Mouse (Mus musculus): Measurements from ENCODE around the gene Coa5. TPM values are rescaled to one million over a fixed set of nuclear protein-coding genes. Genes with fewer than 3 reads are reported as not detected.

Gene Coa5
- total and polyA plus RNA-seq, 3 experiments, result 31.4 to 34.5 TPM; not detected in 1

DNA sequence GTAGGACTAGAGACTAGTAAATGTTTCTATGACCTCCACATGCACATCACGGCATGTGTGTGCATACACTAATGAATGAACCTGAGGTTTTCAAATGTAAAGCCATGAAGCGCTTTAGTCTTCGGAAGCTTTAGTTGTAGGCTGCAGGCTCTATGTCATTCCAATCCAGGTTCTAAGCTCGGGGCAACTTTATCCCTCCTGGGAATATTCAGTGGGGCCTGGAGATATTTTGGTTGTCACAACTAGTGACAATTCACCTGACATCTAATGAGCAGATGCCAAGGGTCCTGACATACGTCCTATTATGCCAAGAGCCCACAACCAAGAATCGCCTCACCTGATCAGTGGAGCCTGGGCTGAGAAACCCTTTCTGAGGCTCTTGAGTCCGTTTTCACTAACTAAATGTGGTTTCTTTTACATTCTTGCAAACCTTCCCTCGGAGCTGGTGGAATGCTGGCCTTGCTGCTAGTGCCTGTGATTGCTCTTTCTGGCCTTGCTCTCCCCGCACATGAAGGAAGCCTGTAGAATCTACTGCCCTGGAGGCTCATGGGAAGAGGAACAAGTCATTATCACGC, 35.1 kb upstream of the Coa5 start:
- H3K36me3 ChIP-seq (ENCODE audit: control insufficient read depth in 1 of 2, insufficient read depth in 2 of 2, low read length in 2 of 2), result peaks cover 0 to 8% of the 10 kb centered on the region in 2 experiments; a peak in 2 of 4 replicates
- H3K27me3 ChIP-seq (ENCODE audit: control insufficient read depth in 1 of 2, insufficient read depth in 2 of 2, low read length in 2 of 2), result no peaks in the 10 kb centered on the region
- peak overlapping the region; percentile 31; the same call in 1 of the 2 replicates for H3K27ac ChIP-seq (ENCODE audit: control insufficient read depth, low read depth, low read length)
- no peaks in the 10 kb centered on the region for H3K79me2 ChIP-seq (ENCODE audit: control insufficient read depth, insufficient read depth, low read length, poor library complexity)
- DNase-seq (ENCODE audit: low read depth, low spot score), result peak; percentile 72
- no peak overlapping the region for H3K9ac ChIP-seq (ENCODE audit: control insufficient read depth, low read depth, low read length, poor library complexity, severe bottlenecking)
- no peak overlapping the region for H3K4me3 ChIP-seq (ENCODE audit: control insufficient read depth in 1 of 2, insufficient read depth in 1 of 2, low read depth in 2 of 2, low read length in 2 of 2)
- H3K9me3 ChIP-seq (replicated peaks; ENCODE audit: insufficient read depth, low read length), result no peaks in the 10 kb centered on the region
- peaks cover 8 to 12% of the 10 kb centered on the region in 2 experiments for H3K4me1 ChIP-seq (ENCODE audit: control insufficient read depth in 1 of 2, insufficient read depth in 2 of 2, low read length in 2 of 2)
- TF ChIP-seq JUND (IDR thresholded peaks at IDR 0.05; ENCODE audit: low read depth, low read length), result no peak
- TF ChIP-seq POLR2A (IDR thresholded peaks at IDR 0.05; ENCODE audit: control insufficient read depth in 1 of 2, insufficient read depth in 1 of 2, low read depth in 1 of 2, low read length in 2 of 2, poor library complexity in 1 of 2), result peak in 1 of 2 experiments; percentile 64; a peak in 1 of 4 replicates
- no peak for TF ChIP-seq ZNF384 (IDR thresholded peaks at IDR 0.05; ENCODE audit: low read depth, low read length)
- TF ChIP-seq USF1 (IDR thresholded peaks at IDR 0.05; ENCODE audit: low read depth, low read length), result no peak
- TF ChIP-seq ELF1 (IDR thresholded peaks at IDR 0.05; ENCODE audit: low read depth, low read length), result no peak
- no peak; the same call in 1 of the 2 replicates for TF ChIP-seq HCFC1 (IDR thresholded peaks at IDR 0.05; ENCODE audit: low read depth, low read length)
- no peak for TF ChIP-seq ZC3H11A (IDR thresholded peaks at IDR 0.05; ENCODE audit: low read depth, low read length)
- peak; percentile 39; the same call in 1 of the 2 replicates for TF ChIP-seq NELFE (IDR thresholded peaks at IDR 0.05; ENCODE audit: low read depth, low read length)
- peak; percentile 10; the same call in 1 of the 2 replicates for TF ChIP-seq ETS1 (IDR thresholded peaks at IDR 0.05; ENCODE audit: low read depth, low read length)
- TF ChIP-seq TBP (IDR thresholded peaks at IDR 0.05; ENCODE audit: low read depth, low read length), result peak; percentile 96
- peak; percentile 93 for TF ChIP-seq ZMIZ1 (IDR thresholded peaks at IDR 0.05; ENCODE audit: low read depth, low read length)
- TF ChIP-seq BHLHE40 (IDR thresholded peaks at IDR 0.05; ENCODE audit: borderline replicate concordance, low read depth, low read length), result no peak
- no peak for TF ChIP-seq MYB (IDR thresholded peaks at IDR 0.05; ENCODE audit: low read depth, low read length)
- TF ChIP-seq POLR2AphosphoS2 (IDR thresholded peaks at IDR 0.05; ENCODE audit: low read length), result peak; percentile 58; the same call in 1 of the 2 replicates

DNA sequence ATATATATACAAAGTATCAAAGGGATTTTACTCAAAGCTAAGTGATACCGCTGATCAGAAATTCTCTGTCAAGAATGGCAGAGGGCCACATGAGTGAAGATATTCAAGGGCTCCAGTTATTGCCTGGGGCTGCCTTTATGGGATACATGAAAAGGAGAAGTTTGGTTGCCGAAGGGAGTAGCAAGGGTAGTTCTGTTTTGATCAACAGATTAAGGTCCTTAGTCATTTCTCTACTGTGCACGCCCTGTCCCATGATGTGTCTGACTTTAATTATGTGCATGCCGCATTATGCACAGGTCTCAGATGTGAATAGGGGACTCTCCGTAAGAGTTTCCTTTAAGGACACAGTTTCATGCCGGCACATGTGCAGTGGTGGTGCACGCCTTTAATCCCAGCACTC, 27.6 kb upstream of the Coa5 start:
- Histone ChIP-seq H3K9me3 (replicated peaks; ENCODE audit: insufficient read depth, low read length) (no peaks in the 10 kb centered on the region), H3K9ac (ENCODE audit: control insufficient read depth, low read depth, low read length, poor library complexity, severe bottlenecking) (peak overlapping the region; percentile 1; the same call in 1 of the 2 replicates), H3K27ac (ENCODE audit: control insufficient read depth, low read depth, low read length) (peak overlapping the region; percentile 22; the same call in 1 of the 2 replicates), H3K79me2 (ENCODE audit: control insufficient read depth, insufficient read depth, low read length, poor library complexity) (no peaks in the 10 kb centered on the region), H3K4me1 (ENCODE audit: control insufficient read depth in 1 of 2, insufficient read depth in 2 of 2, low read length in 2 of 2) (peaks cover 0 to 10% of the 10 kb centered on the region in 2 experiments; a peak in 3 of 4 replicates), H3K27me3 (ENCODE audit: control insufficient read depth in 1 of 2, insufficient read depth in 2 of 2, low read length in 2 of 2) (no peaks in the 10 kb centered on the region), H3K4me3 (ENCODE audit: control insufficient read depth in 1 of 2, insufficient read depth in 1 of 2, low read depth in 2 of 2, low read length in 2 of 2) (no peak overlapping the region; a peak in 2 of 4 replicates), H3K36me3 (ENCODE audit: control insufficient read depth in 1 of 2, insufficient read depth in 2 of 2, low read length in 2 of 2) (peaks cover 0 to 8% of the 10 kb centered on the region in 2 experiments; a peak in 2 of 4 replicates)
- peak; percentile 86 for DNase-seq (ENCODE audit: low read depth, low spot score)
- no peak for TF ChIP-seq BHLHE40 (IDR thresholded peaks at IDR 0.05; ENCODE audit: borderline replicate concordance, low read depth, low read length)
- peak; percentile 47; the same call in 1 of the 2 replicates for TF ChIP-seq SIN3A (IDR thresholded peaks at IDR 0.05; ENCODE audit: low read length)
- no peak for TF ChIP-seq KAT2A (conservative IDR thresholded peaks at IDR 0.05; ENCODE audit: low read depth, low read length)
- peak; percentile 35; the same call in 1 of the 2 replicates for TF ChIP-seq ETS1 (IDR thresholded peaks at IDR 0.05; ENCODE audit: low read depth, low read length)
- TF ChIP-seq EP300 (IDR thresholded peaks at IDR 0.05; ENCODE audit: low read depth in 1 of 2, low read length in 2 of 2), result peak; percentile 12 to 63; a peak in 3 of 4 replicates
- TF ChIP-seq ZC3H11A (IDR thresholded peaks at IDR 0.05; ENCODE audit: low read depth, low read length), result no peak
- peak; percentile 2; the same call in 1 of the 2 replicates for TF ChIP-seq SMC3 (IDR thresholded peaks at IDR 0.05; ENCODE audit: low read depth, low read length)
- peak; percentile 38; the same call in 1 of the 2 replicates for TF ChIP-seq MYC (IDR thresholded peaks at IDR 0.05; ENCODE audit: low read depth, low read length)
- peak; percentile 61 for TF ChIP-seq GATA1 (IDR thresholded peaks at IDR 0.05; ENCODE audit: low read depth, low read length)
- no peak for TF ChIP-seq ZMIZ1 (IDR thresholded peaks at IDR 0.05; ENCODE audit: low read depth, low read length)
- peak; percentile 51; the same call in 1 of the 2 replicates for TF ChIP-seq MXI1 (IDR thresholded peaks at IDR 0.05; ENCODE audit: low read depth, low read length)
- no peak for TF ChIP-seq MAZ (IDR thresholded peaks at IDR 0.05; ENCODE audit: low read depth, low read length)
- TF ChIP-seq MAX (IDR thresholded peaks at IDR 0.05; ENCODE audit: low read length), result peak; percentile 23; the same call in 1 of the 2 replicates
- TF ChIP-seq USF1 (IDR thresholded peaks at IDR 0.05; ENCODE audit: low read depth, low read length), result no peak

Measured in MEL (cell line).